Mouse (Mus musculus) CH12.LX (cell line): ENCODE measurements around the gene Ttc21b.

ENCODE experiments used
- E2F4 ChIP-seq: IDR thresholded peaks from 2 replicates; pipeline ENCODE4 v1.6.1; 2011; ENCODE audit warnings: low read depth, low read length, improper control_type of control experiment; ENCODE audit not compliant: insufficient replicate concordance
- MYC ChIP-seq: IDR thresholded peaks from 2 replicates; pipeline ENCODE4 v1.6.1; 2011; ENCODE audit warnings: low read depth, mild to moderate bottlenecking, improper control_type of control experiment, low read length

GRCm38 (mm10) chr2:66244013-66244412 is 12.4 kb downstream of the Ttc21b start:
- TF ChIP-seq E2F4: no peak
- TF ChIP-seq MYC: no peak
